Mouse (Mus musculus) cortical plate, adult 2 months (tissue): ENCODE data around the gene Plppr3.

Experiments
- CTCF ChIP-seq: fragments of 200-500 bp; IDR thresholded peaks from 2 replicates; pipeline ENCODE4 v1.5.1; 2011; ENCODE audit warnings: mild to moderate bottlenecking, control low read depth, low read length; ENCODE audit not compliant: insufficient read depth; ENCODE audit errors: extremely low read depth
- POLR2A ChIP-seq: fragments of 200-500 bp; IDR thresholded peaks from 2 replicates; pipeline ENCODE4 v1.6.1; 2011; ENCODE audit warnings: mild to moderate bottlenecking, low read length, control low read depth; ENCODE audit not compliant: insufficient read depth; ENCODE audit errors: extremely low read depth

DNA sequence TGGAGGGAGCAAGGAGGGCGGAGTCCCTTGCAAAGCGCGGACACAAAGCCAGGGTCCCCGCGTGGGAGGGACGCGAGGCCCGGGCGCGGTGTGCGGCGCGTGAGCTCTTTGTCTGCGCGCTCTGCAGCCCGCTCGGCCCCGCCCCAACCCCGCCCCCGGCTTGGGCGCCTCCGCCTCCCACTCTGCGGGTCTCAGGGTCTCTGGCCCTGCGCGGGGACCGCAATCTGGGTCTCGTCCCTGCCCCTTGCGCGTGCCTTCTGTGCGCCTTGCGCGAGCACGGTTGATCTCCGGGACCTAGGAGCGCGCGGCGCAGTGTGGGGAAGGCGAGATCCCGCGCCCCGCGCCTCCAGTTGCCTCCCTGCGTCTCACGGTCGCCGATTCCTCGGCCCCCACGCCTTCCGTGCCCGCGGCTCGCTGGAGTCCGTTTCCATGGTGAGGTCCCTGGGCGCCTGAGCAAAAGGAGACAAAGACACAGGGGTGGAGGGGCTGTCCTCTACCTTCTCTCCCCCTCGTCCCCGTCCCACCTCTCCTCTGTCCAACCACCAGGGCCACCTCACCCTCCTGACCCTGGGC lies at the start of gene Plppr3, which contains the start of gene Prtn3:
- TF ChIP-seq CTCF (no peak), POLR2A (no peak)
